Mouse (Mus musculus): ENCODE measurements at regions not wholly inside any gene's neighbourhood (a gene's known extent, or its start where the extent isn't known, plus 50 kb on each side); places are given as distances from the start of the nearest gene placed in this dataset.
"Not testable (repeated sequence)": the region's sequence is repeated elsewhere in the genome, so short reads cannot be mapped to it uniquely, and the experiment has no call there.

DNA sequence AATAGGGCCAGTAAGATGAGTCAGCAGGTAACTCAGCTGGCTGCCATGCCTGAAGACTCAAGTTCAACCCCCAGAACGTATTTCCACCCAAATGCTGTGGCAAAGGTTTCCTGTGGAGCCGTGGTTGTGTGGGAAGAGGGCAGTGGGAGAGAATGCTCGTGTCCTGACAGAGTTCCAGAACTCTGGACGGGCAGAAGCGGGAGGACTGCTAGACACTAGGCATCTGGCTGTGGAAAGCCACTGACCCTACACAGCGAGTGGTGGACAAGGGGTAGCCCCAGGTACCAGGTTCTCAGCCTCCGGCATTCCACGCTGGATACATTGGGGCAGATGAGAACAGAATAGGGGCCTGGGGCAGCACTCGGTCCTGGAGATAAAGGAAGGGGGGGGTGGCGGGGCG is 69.6 kb upstream of the Acsl3 start:
- H3K9me3 ChIP-seq (ENCODE audit: low read length), result no peaks in the 10 kb centered on the region
- H3K4me2 ChIP-seq (ENCODE audit: low read depth, low read length), result no peak overlapping the region
- H3K27ac ChIP-seq, result no peak overlapping the region
- no peaks in the 10 kb centered on the region for H3K27me3 ChIP-seq (ENCODE audit: insufficient read depth, low read length)
- ATAC-seq, result no peak
- no peaks in the 10 kb centered on the region for H3K4me1 ChIP-seq (ENCODE audit: insufficient read depth, low read length)
- no peak for TF ChIP-seq CTCF (IDR thresholded peaks at IDR 0.05; ENCODE audit: low read depth)
- no peak overlapping the region for H3K9ac ChIP-seq (replicated peaks; ENCODE audit: low read length)
- no peaks in the 10 kb centered on the region for H3K36me3 ChIP-seq (ENCODE audit: insufficient read depth, low read length)
- H3K4me3 ChIP-seq (ENCODE audit: low read length), result no peak overlapping the region
- no peak for DNase-seq (ENCODE audit: low spot score)
- 78% methylated on average over 11 of the region's 11 CpGs for WGBS

- not testable (repeated sequence) for H3K27me3 ChIP-seq (ENCODE audit: insufficient read depth, low read length); H3K4me3 ChIP-seq (ENCODE audit: low read length); DNase-seq (ENCODE audit: low spot score); H3K9me3 ChIP-seq (ENCODE audit: low read length); ATAC-seq; H3K36me3 ChIP-seq (ENCODE audit: insufficient read depth, low read length); H3K4me1 ChIP-seq (ENCODE audit: insufficient read depth, low read length); H3K4me2 ChIP-seq (ENCODE audit: low read depth, low read length); H3K9ac ChIP-seq (replicated peaks; ENCODE audit: low read length); H3K27ac ChIP-seq
- WGBS, result 29% methylated on average over 1 of the region's 1 CpGs
Observed at GRCm38 (mm10) chr1:78588660-78589059, 69.0 kb upstream of the Acsl3 start.

- ATAC-seq, result peak; percentile 88
- DNase-seq (ENCODE audit: low spot score), result peak; percentile 19
- 72% methylated on average over 5 of the region's 5 CpGs for WGBS
- no peak for TF ChIP-seq CTCF (IDR thresholded peaks at IDR 0.05; ENCODE audit: low read depth)
- no peaks in the 10 kb centered on the region for H3K36me3 ChIP-seq (ENCODE audit: insufficient read depth, low read length)
- no peak overlapping the region for H3K4me3 ChIP-seq (ENCODE audit: low read length)
- H3K4me2 ChIP-seq (ENCODE audit: low read depth, low read length), result no peak overlapping the region
- no peak overlapping the region for H3K9ac ChIP-seq (replicated peaks; ENCODE audit: low read length)
- H3K4me1 ChIP-seq (ENCODE audit: insufficient read depth, low read length), result no peaks in the 10 kb centered on the region
- no peaks in the 10 kb centered on the region for H3K9me3 ChIP-seq (ENCODE audit: low read length)
- H3K27ac ChIP-seq, result no peak overlapping the region
- no peaks in the 10 kb centered on the region for H3K27me3 ChIP-seq (ENCODE audit: insufficient read depth, low read length)
Observed at GRCm38 (mm10) chr1:78590558-78590957, 67.1 kb upstream of the Acsl3 start.

- no peak for ATAC-seq
- Histone ChIP-seq H3K4me2 (ENCODE audit: low read depth, low read length) (no peak overlapping the region), H3K27me3 (ENCODE audit: insufficient read depth, low read length) (no peaks in the 10 kb centered on the region), H3K27ac (no peak overlapping the region), H3K4me3 (ENCODE audit: low read length) (no peak overlapping the region), H3K36me3 (ENCODE audit: insufficient read depth, low read length) (no peaks in the 10 kb centered on the region), H3K9ac (replicated peaks; ENCODE audit: low read length) (no peak overlapping the region), H3K4me1 (ENCODE audit: insufficient read depth, low read length) (no peaks in the 10 kb centered on the region), H3K9me3 (ENCODE audit: low read length) (no peaks in the 10 kb centered on the region)
- TF ChIP-seq CTCF (IDR thresholded peaks at IDR 0.05; ENCODE audit: low read depth), result no peak
- 79% methylated on average over 14 of the region's 14 CpGs for WGBS
- DNase-seq (ENCODE audit: low spot score), result peak; percentile 46
Observed at GRCm38 (mm10) chr1:78593927-78594641, 63.5 kb upstream of the Acsl3 start.

DNA sequence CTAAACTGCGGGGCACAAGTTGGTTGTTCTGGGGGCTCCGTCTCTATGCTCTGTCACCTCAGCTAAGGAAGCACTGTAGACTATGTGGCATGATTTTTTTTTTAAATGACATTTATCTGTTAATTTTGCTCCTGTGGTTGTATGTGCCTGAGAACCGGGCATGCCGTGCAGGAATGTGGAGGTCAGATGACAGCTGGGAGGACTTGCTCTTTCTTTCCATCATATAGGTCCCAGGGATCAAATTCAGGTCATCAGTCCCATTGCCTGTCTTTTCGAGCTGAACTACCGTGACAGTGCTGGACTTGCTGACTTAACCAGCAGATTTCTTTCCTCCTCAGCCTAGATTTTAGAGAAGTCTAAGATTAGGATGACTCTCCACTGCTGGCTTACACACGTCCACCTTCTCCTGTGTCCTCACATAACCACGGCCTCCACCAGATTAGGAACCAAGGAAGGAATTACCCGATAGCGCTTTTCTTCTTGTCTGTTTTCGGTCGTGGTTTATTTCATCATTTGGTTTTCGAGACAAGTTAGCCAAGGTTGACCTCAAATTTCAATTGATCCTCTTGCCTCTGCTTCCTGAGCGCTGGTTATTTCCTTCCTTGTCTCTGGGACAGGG is 62.0 kb upstream of the Acsl3 start:
- no peak for TF ChIP-seq CTCF (IDR thresholded peaks at IDR 0.05; ENCODE audit: low read depth)
- Histone ChIP-seq H3K27me3 (ENCODE audit: insufficient read depth, low read length) (no peaks in the 10 kb centered on the region), H3K36me3 (ENCODE audit: insufficient read depth, low read length) (no peaks in the 10 kb centered on the region), H3K27ac (no peak overlapping the region), H3K9me3 (ENCODE audit: low read length) (no peaks in the 10 kb centered on the region), H3K4me1 (ENCODE audit: insufficient read depth, low read length) (no peaks in the 10 kb centered on the region), H3K4me2 (ENCODE audit: low read depth, low read length) (no peak overlapping the region), H3K9ac (replicated peaks; ENCODE audit: low read length) (no peak overlapping the region), H3K4me3 (ENCODE audit: low read length) (no peak overlapping the region)
- DNase-seq (ENCODE audit: low spot score) (no peak), ATAC-seq (no peak)
- WGBS, result 82% methylated on average over 14 of the region's 14 CpGs

GRCm38 (mm10) chr1:78598561-78598960 is 59.1 kb upstream of the Acsl3 start:
- no peaks in the 10 kb centered on the region for H3K36me3 ChIP-seq (ENCODE audit: insufficient read depth, low read length)
- H3K4me2 ChIP-seq (ENCODE audit: low read depth, low read length), result no peak overlapping the region
- TF ChIP-seq CTCF (IDR thresholded peaks at IDR 0.05; ENCODE audit: low read depth), result no peak
- H3K4me1 ChIP-seq (ENCODE audit: insufficient read depth, low read length), result no peaks in the 10 kb centered on the region
- ATAC-seq, result peak; percentile 73
- no peaks in the 10 kb centered on the region for H3K27me3 ChIP-seq (ENCODE audit: insufficient read depth, low read length)
- H3K9me3 ChIP-seq (ENCODE audit: low read length), result no peaks in the 10 kb centered on the region
- H3K9ac ChIP-seq (replicated peaks; ENCODE audit: low read length), result no peak overlapping the region
- H3K27ac ChIP-seq, result no peak overlapping the region
- no peak overlapping the region for H3K4me3 ChIP-seq (ENCODE audit: low read length)
- peak; percentile 20 for DNase-seq (ENCODE audit: low spot score)
- 52% methylated on average over 5 of the region's 5 CpGs for WGBS

DNA sequence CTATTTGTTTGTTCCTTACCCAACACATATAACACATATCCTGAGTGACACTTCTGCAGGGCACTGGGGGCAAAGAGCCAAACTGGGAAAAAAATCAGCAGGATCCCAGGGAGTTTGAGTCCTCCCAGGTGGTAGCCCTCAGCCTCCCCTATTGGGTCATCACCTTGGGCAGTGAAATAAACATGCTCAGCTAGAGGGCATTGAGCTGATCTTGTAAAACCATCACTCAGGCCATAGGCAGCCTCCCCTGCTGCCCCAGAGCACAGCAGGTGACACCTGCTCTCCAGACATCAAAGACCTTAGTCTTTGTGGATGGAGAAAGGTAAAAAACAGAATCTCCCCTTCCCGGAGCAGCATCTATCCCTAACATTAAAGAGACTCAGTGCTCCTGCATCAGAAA is 57.0 kb upstream of the Acsl3 start:
- no peak for ATAC-seq
- H3K36me3 ChIP-seq (ENCODE audit: insufficient read depth, low read length), result no peaks in the 10 kb centered on the region
- WGBS, result 7% methylated on average over 1 of the region's 1 CpGs
- no peak overlapping the region for H3K9ac ChIP-seq (replicated peaks; ENCODE audit: low read length)
- DNase-seq (ENCODE audit: low spot score), result no peak
- H3K4me3 ChIP-seq (ENCODE audit: low read length), result no peak overlapping the region
- H3K9me3 ChIP-seq (ENCODE audit: low read length), result no peaks in the 10 kb centered on the region
- no peak for TF ChIP-seq CTCF (IDR thresholded peaks at IDR 0.05; ENCODE audit: low read depth)
- H3K4me2 ChIP-seq (ENCODE audit: low read depth, low read length), result no peak overlapping the region
- no peak overlapping the region for H3K27ac ChIP-seq
- H3K4me1 ChIP-seq (ENCODE audit: insufficient read depth, low read length), result no peaks in the 10 kb centered on the region
- no peaks in the 10 kb centered on the region for H3K27me3 ChIP-seq (ENCODE audit: insufficient read depth, low read length)

Measured in hindbrain, postnatal 0 days (tissue).